Mouse (Mus musculus) 3T3-L1 (cell line): ENCODE measurements around the gene Plcl1.
A peak's percentile ranks its signal among the peaks of the same experiment; 100 is the strongest.

Source experiments
- DNase-seq: peaks from one replicate; pipeline ENCODE4 v3.0.0-alpha.2; 2015; ENCODE audit warnings: low read depth, low spot score

The Plcl1 gene

GRCm38 (mm10) chr1:55525100-55525499 is 119.4 kb downstream of the Plcl1 start:
- DNase-seq = no peak

GRCm38 (mm10) chr1:55525748-55526147 is 120.0 kb downstream of the Plcl1 start:
- DNase-seq = no peak

- peak; percentile 81 for DNase-seq
Measured at GRCm38 (mm10) chr1:55528547-55529304, 123.0 kb downstream of the Plcl1 start.

- DNase-seq = peak; percentile 50
Measured at GRCm38 (mm10) chr1:55533823-55534222, 128.1 kb downstream of the Plcl1 start.

GRCm38 (mm10) chr1:55554405-55554804 is 148.7 kb downstream of the Plcl1 start:
- no peak for DNase-seq

GRCm38 (mm10) chr1:55557960-55558359 is 152.2 kb downstream of the Plcl1 start:
- DNase-seq = no peak

GRCm38 (mm10) chr1:55558409-55558808 is 152.7 kb downstream of the Plcl1 start:
- DNase-seq = no peak

GRCm38 (mm10) chr1:55559998-55560397 is 154.3 kb downstream of the Plcl1 start:
- DNase-seq = no peak

- no peak for DNase-seq
Measured at GRCm38 (mm10) chr1:55565933-55566332, 160.2 kb downstream of the Plcl1 start.

- no peak for DNase-seq
Measured at GRCm38 (mm10) chr1:55567801-55568360, 162.2 kb downstream of the Plcl1 start.

- DNase-seq = no peak
Measured at GRCm38 (mm10) chr1:55570225-55570624, 164.5 kb downstream of the Plcl1 start.

GRCm38 (mm10) chr1:55571399-55571798 is 165.7 kb downstream of the Plcl1 start:
- no peak for DNase-seq

GRCm38 (mm10) chr1:55572202-55572601 is 166.5 kb downstream of the Plcl1 start:
- no peak for DNase-seq

GRCm38 (mm10) chr1:55572664-55573063 is 166.9 kb downstream of the Plcl1 start:
- DNase-seq = no peak

- peak; percentile 73 for DNase-seq
Measured at GRCm38 (mm10) chr1:55575916-55576315, 170.2 kb downstream of the Plcl1 start.

GRCm38 (mm10) chr1:55581752-55582151 is 176.0 kb downstream of the Plcl1 start:
- DNase-seq = no peak

- no peak for DNase-seq
Measured at GRCm38 (mm10) chr1:55585441-55585840, 179.7 kb downstream of the Plcl1 start.

- DNase-seq = no peak
Measured at GRCm38 (mm10) chr1:55588090-55588489, 182.4 kb downstream of the Plcl1 start.

GRCm38 (mm10) chr1:55590047-55590446 is 184.3 kb downstream of the Plcl1 start:
- DNase-seq = no peak

GRCm38 (mm10) chr1:55600496-55600895 is 194.8 kb downstream of the Plcl1 start:
- peak; percentile 82 for DNase-seq

GRCm38 (mm10) chr1:55604593-55604992 is 198.9 kb downstream of the Plcl1 start:
- no peak for DNase-seq

- no peak for DNase-seq
Measured at GRCm38 (mm10) chr1:55605450-55605849, 199.7 kb downstream of the Plcl1 start.

- no peak for DNase-seq
Measured at GRCm38 (mm10) chr1:55605956-55606355, 200.2 kb downstream of the Plcl1 start.
